Comparison of ENCODE assay signal across 19 mouse cellular contexts in genomic region chr17:12755951-12756350, GRCm38 (mm10). TPM values are rescaled to one million over a fixed set of nuclear protein-coding genes. Genes with fewer than 3 reads are reported as not detected.
DNase-seq lines count a peak whose midpoint lies in the region; ATAC-seq and TF ChIP-seq lines count a peak whose summit lies in the region.
"Had no signal": no experiment of that assay in that cellular context is flagged by ENCODE, and none has a peak within 500 bp of the region (broad histone marks: within the 10 kb centered on the region; RNA-seq: fewer than 3 reads in every experiment).

No protein-coding gene starts in this region.

- no peak for TF ChIP-seq CTCF in lung, embryonic 14.5 days (IDR thresholded peaks at IDR 0.05; ENCODE audit: low read depth)

- peaks cover 19% of the 10 kb centered on the region for H3K36me3 ChIP-seq in heart, embryonic 11.5 days (ENCODE audit: control insufficient read depth, insufficient read depth, low read length)
- H3K36me3 ChIP-seq in lung, embryonic 14.5 days (ENCODE audit: insufficient read depth), result peaks cover 73% of the 10 kb centered on the region
- peaks cover 28% of the 10 kb centered on the region for H3K36me3 ChIP-seq in limb, embryonic 15.5 days
- no peaks in the 10 kb centered on the region for H3K36me3 ChIP-seq in midbrain, embryonic 15.5 days (replicated peaks)
- H3K36me3 ChIP-seq: hindbrain, embryonic 15.5 days; liver, embryonic 15.5 days had no signal

- WGBS in heart, embryonic 11.5 days (ENCODE audit: insufficient replicate concordance), result 49% methylated on average over 4 of the region's 4 CpGs
- 45% methylated on average over 4 of the region's 4 CpGs for WGBS in lung, embryonic 14.5 days
- 47% methylated on average over 4 of the region's 4 CpGs for WGBS in limb, embryonic 15.5 days
- 79% methylated on average over 4 of the region's 4 CpGs for WGBS in midbrain, embryonic 15.5 days

- peaks cover 97% of the 10 kb centered on the region for H3K4me1 ChIP-seq in heart, embryonic 11.5 days (ENCODE audit: control insufficient read depth, insufficient read depth, low read length)
- peaks cover 63% of the 10 kb centered on the region for H3K4me1 ChIP-seq in lung, embryonic 14.5 days (ENCODE audit: insufficient read depth)
- H3K4me1 ChIP-seq in limb, embryonic 15.5 days, result peaks cover 89% of the 10 kb centered on the region
- 0 out of 2 replicates have a peak, but pooled peaks cover 4% of the 10 kb centered on the region for H3K4me1 ChIP-seq in midbrain, embryonic 15.5 days

- H3K9me3 ChIP-seq in heart, embryonic 11.5 days (replicated peaks; ENCODE audit: control insufficient read depth, low read length), result no peaks in the 10 kb centered on the region
- no peaks in the 10 kb centered on the region for H3K9me3 ChIP-seq in lung, embryonic 14.5 days (ENCODE audit: low read depth, low read length)
- H3K9me3 ChIP-seq in limb, embryonic 15.5 days, result no peaks in the 10 kb centered on the region
- H3K9me3 ChIP-seq in midbrain, embryonic 15.5 days, result no peaks in the 10 kb centered on the region
- H3K9me3 ChIP-seq: forebrain, embryonic 13.5 days; hindbrain, embryonic 15.5 days; liver, embryonic 15.5 days had no signal

- no peak for ATAC-seq in heart, embryonic 11.5 days (replicated peaks; ENCODE audit: insufficient number of reproducible peaks, low FRiP score, low TSS enrichment)
- no peak for ATAC-seq in lung, embryonic 14.5 days (ENCODE audit: insufficient read depth)
- no peak for ATAC-seq in limb, embryonic 15.5 days (ENCODE audit: insufficient number of reproducible peaks, low FRiP score, low TSS enrichment, low read depth)
- no peak for ATAC-seq in midbrain, embryonic 15.5 days (replicated peaks)
- ATAC-seq: forebrain, embryonic 13.5 days; intestine, postnatal 0 days had no signal

- H3K27ac ChIP-seq in heart, embryonic 11.5 days (ENCODE audit: low read depth, low read length), result peak overlapping the region; percentile 43; the same call in 1 of the 2 replicates
- H3K27ac ChIP-seq in lung, embryonic 14.5 days (ENCODE audit: low read depth), result peak overlapping the region; percentile 14; the same call in 1 of the 2 replicates
- peak overlapping the region; percentile 18 for H3K27ac ChIP-seq in limb, embryonic 15.5 days
- H3K27ac ChIP-seq in midbrain, embryonic 15.5 days, result no peak overlapping the region
- H3K27ac ChIP-seq: forebrain, embryonic 13.5 days; hindbrain, embryonic 15.5 days; left cerebral cortex, adult 2 months; liver, embryonic 15.5 days had no signal

- H3K9ac ChIP-seq in heart, embryonic 11.5 days (ENCODE audit: low read depth, low read length), result peak overlapping the region; percentile 44
- no peak overlapping the region for H3K9ac ChIP-seq in lung, embryonic 14.5 days
- H3K9ac ChIP-seq in limb, embryonic 15.5 days, result no peak overlapping the region
- no peak overlapping the region for H3K9ac ChIP-seq in midbrain, embryonic 15.5 days
- H3K9ac ChIP-seq: forebrain, embryonic 13.5 days; hindbrain, embryonic 15.5 days; liver, embryonic 15.5 days had no signal

- H3K4me3 ChIP-seq in heart, embryonic 11.5 days (ENCODE audit: low read depth, low read length), result no peak overlapping the region
- H3K4me3 ChIP-seq in lung, embryonic 14.5 days (ENCODE audit: low read depth, low read length), result no peak overlapping the region
- no peak overlapping the region for H3K4me3 ChIP-seq in limb, embryonic 15.5 days
- no peak overlapping the region for H3K4me3 ChIP-seq in midbrain, embryonic 15.5 days
- H3K4me3 ChIP-seq: forebrain, embryonic 13.5 days; hindbrain, embryonic 15.5 days; left cerebral cortex, adult 2 months; liver, embryonic 15.5 days had no signal

- DNase-seq in heart, adult 9 months (ENCODE audit: low spot score in 2 of 2), result no peak
- DNase-seq in lung, embryonic 14.5 days, result no peak
- no peak for DNase-seq in lung, adult 18-20 months
- DNase-seq in spleen, adult 18-20 months, result no peak
- DNase-seq: adrenal gland, postnatal 36 days; cerebellum, adult 9-11 months; gastrocnemius, postnatal 36 days; kidney, postnatal 14 days; lung, postnatal 4 days; right cerebral cortex, postnatal 4 days had no signal

- no peaks in the 10 kb centered on the region for H3K27me3 ChIP-seq in heart, embryonic 11.5 days (ENCODE audit: control insufficient read depth, insufficient read depth, low read length)
- no peaks in the 10 kb centered on the region for H3K27me3 ChIP-seq in lung, embryonic 14.5 days (ENCODE audit: insufficient read depth, low read length)
- no peaks in the 10 kb centered on the region for H3K27me3 ChIP-seq in limb, embryonic 15.5 days
- no peaks in the 10 kb centered on the region for H3K27me3 ChIP-seq in midbrain, embryonic 15.5 days (replicated peaks)
- H3K27me3 ChIP-seq: forebrain, embryonic 13.5 days; hindbrain, embryonic 15.5 days; liver, embryonic 15.5 days had no signal

- no peak overlapping the region; the same call in 1 of the 2 replicates for H3K4me2 ChIP-seq in heart, embryonic 11.5 days
- H3K4me2 ChIP-seq in lung, embryonic 14.5 days, result no peak overlapping the region
- no peak overlapping the region for H3K4me2 ChIP-seq in limb, embryonic 15.5 days
- H3K4me2 ChIP-seq in midbrain, embryonic 15.5 days, result no peak overlapping the region
- H3K4me2 ChIP-seq: forebrain, embryonic 13.5 days; hindbrain, embryonic 15.5 days; liver, embryonic 15.5 days; midbrain, embryonic 11.5 days had no signal

RNA-seq across cellular contexts. Expression of gene Igf2r, which starts 13.5 kb away (rescaled TPM):
- polyA plus RNA-seq in heart, embryonic 11.5 days (2014; fragmentation: Nextera tagmentation; extraction: Ambion mirVana), result 199 and 238 TPM in 2 replicates
- 86.6 and 87.0 TPM in 2 replicates for polyA plus RNA-seq in lung, embryonic 14.5 days (2014; fragmentation: Nextera tagmentation; extraction: Ambion mirVana)
- polyA plus RNA-seq in limb, embryonic 15.5 days (2015; fragmentation: Nextera tagmentation; extraction: Ambion mirVana), result 45.0 TPM in 2 replicates
- 10.8 and 11.2 TPM in 2 replicates for polyA plus RNA-seq in midbrain, embryonic 15.5 days (2015; fragmentation: Nextera tagmentation; extraction: Ambion mirVana)
